Mouse (Mus musculus): Measurements from ENCODE around the gene Scd3. TPM values are rescaled to one million over a fixed set of nuclear protein-coding genes. Genes with fewer than 3 reads are reported as not detected.

The Scd3 gene
- polyA plus RNA-seq, 1 experiment = not detected

DNA sequence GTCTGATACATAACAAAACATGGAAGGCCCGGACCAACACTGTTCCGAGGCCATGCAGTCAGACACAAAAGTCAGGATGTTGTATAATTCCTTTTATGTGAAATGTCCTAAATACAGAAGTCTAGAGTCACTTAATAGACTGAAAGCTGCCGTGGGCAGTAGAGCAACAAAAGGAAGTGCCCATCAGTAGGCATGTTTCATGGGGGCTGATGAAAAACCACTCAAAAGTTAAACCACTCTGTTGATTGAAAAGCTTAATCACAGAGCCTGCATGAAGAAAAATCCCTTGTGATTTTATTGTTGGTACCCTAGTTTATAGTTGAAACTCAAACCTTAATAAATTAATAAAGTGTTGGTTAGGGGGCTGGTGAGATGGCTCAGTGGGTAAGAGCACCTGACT is 60.5 kb downstream of the Scd3 start:
- Histone ChIP-seq H3K4me1 (ENCODE audit: control insufficient read depth, insufficient read depth, low read length) (peaks cover 10% of the 10 kb centered on the region), H3K27ac (ENCODE audit: insufficient read depth, low read depth, low read length) (no peak overlapping the region), H3K4me3 (ENCODE audit: insufficient read depth, low read depth, low read length) (no peak overlapping the region)
- WGBS = 88% methylated on average over 3 of the region's 3 CpGs
- TF ChIP-seq CTCF (IDR thresholded peaks at IDR 0.05; ENCODE audit: insufficient read depth, low read depth, low read length) = no peak
- no peak for TF ChIP-seq POLR2A (IDR thresholded peaks at IDR 0.05; ENCODE audit: insufficient read depth, low read depth, low read length)

DNA sequence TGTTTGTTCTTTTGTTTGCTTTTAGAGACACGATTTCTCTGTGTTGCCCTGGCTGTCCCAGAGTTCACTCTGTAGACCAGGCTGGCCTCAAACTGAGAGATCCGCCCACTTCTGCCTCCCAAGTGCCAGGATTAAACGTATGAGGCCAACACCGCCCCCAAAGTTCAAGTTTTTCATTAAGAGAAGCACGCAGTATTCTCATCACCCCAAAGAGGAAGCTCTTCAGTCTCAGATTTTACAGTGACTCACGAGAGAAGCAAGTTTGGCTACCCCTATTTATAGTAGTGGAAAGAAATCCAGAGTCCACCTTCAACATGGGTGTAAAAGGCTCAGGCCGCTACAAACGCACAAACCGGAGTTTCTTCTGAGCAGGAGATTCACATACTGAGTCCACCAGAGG is 61.2 kb downstream of the Scd3 start:
- H3K27ac ChIP-seq (ENCODE audit: insufficient read depth, low read depth, low read length) = no peak overlapping the region
- peaks cover 10% of the 10 kb centered on the region for H3K4me1 ChIP-seq (ENCODE audit: control insufficient read depth, insufficient read depth, low read length)
- 56% methylated on average over 9 of the region's 9 CpGs for WGBS
- TF ChIP-seq CTCF (IDR thresholded peaks at IDR 0.05; ENCODE audit: insufficient read depth, low read depth, low read length) (no peak), POLR2A (IDR thresholded peaks at IDR 0.05; ENCODE audit: insufficient read depth, low read depth, low read length) (no peak)
- H3K4me3 ChIP-seq (ENCODE audit: insufficient read depth, low read depth, low read length) = no peak overlapping the region

DNA sequence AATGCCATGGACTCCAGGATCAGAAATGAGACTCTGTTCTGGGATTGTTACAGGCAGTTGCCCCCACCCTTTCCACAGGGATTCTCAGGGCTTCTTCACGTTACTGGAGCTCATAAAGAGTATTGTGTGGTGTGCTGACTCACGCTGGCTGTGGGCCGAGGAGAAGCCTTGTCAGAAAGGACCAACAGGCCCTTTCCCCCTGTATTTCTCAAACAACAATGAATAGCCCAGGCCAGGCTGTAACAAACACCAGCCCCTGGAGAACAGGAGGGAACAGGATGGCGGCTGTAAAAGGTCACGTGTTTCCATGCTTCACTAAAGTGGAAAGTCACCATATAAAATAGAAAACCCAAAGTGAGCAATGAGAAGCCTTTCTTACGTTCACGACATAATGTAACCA is 62.2 kb downstream of the Scd3 start:
- TF ChIP-seq CTCF (IDR thresholded peaks at IDR 0.05; ENCODE audit: insufficient read depth, low read depth, low read length) = no peak
- no peak for TF ChIP-seq POLR2A (IDR thresholded peaks at IDR 0.05; ENCODE audit: insufficient read depth, low read depth, low read length)
- H3K4me3 ChIP-seq (ENCODE audit: insufficient read depth, low read depth, low read length) = no peak overlapping the region
- WGBS = 56% methylated on average over 7 of the region's 7 CpGs
- H3K4me1 ChIP-seq (ENCODE audit: control insufficient read depth, insufficient read depth, low read length) = peaks cover 10% of the 10 kb centered on the region
- no peak overlapping the region for H3K27ac ChIP-seq (ENCODE audit: insufficient read depth, low read depth, low read length)

DNA sequence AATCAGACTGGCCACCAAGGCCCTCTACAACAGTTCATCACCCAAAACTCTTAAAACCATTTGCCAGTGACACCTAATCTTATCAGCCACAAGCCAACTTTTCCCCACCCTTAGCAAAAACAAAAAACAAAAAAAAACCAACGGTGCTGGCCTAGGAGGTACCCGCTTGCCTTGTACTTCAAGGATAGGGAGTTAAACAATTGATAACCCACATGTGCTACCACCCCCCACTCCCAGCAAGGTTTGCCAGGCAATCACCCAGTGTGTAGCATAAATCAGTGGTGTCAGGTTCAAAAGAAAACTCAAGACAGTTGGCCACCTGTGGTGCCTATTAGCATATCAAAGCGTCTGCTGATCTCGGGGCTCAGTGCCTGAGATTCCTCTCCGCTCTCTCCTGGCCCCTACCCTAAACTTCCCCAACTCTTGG is 62.9 kb downstream of the Scd3 start:
- no peak for TF ChIP-seq POLR2A (IDR thresholded peaks at IDR 0.05; ENCODE audit: insufficient read depth, low read depth, low read length)
- no peak for TF ChIP-seq CTCF (IDR thresholded peaks at IDR 0.05; ENCODE audit: insufficient read depth, low read depth, low read length)
- H3K4me3 ChIP-seq (ENCODE audit: insufficient read depth, low read depth, low read length) = no peak overlapping the region
- 53% methylated on average over 5 of the region's 5 CpGs for WGBS
- H3K27ac ChIP-seq (ENCODE audit: insufficient read depth, low read depth, low read length) = no peak overlapping the region
- peaks cover 10% of the 10 kb centered on the region for H3K4me1 ChIP-seq (ENCODE audit: control insufficient read depth, insufficient read depth, low read length)

DNA sequence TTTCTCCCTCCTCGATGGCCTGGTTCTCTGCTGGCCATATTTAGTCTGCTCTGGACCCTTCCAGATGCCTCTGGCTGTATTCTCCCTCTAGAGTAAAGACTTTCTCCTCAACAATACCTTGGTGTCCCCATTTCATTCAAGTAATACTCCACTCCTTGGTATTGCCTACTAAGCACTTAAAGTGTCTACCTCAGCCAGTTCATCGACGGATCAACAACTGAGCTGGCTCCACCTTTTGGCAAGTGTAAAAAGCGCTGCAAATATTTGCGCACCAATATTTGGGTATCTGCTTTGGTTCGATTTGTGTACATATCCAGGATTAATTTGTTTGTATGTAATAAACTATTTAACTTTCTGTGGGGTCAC is 63.4 kb downstream of the Scd3 start:
- peak overlapping the region; percentile 88 for H3K27ac ChIP-seq (ENCODE audit: insufficient read depth, low read depth, low read length)
- TF ChIP-seq POLR2A (IDR thresholded peaks at IDR 0.05; ENCODE audit: insufficient read depth, low read depth, low read length) (no peak), CTCF (IDR thresholded peaks at IDR 0.05; ENCODE audit: insufficient read depth, low read depth, low read length) (no peak)
- 8% methylated on average over 6 of the region's 6 CpGs for WGBS

DNA sequence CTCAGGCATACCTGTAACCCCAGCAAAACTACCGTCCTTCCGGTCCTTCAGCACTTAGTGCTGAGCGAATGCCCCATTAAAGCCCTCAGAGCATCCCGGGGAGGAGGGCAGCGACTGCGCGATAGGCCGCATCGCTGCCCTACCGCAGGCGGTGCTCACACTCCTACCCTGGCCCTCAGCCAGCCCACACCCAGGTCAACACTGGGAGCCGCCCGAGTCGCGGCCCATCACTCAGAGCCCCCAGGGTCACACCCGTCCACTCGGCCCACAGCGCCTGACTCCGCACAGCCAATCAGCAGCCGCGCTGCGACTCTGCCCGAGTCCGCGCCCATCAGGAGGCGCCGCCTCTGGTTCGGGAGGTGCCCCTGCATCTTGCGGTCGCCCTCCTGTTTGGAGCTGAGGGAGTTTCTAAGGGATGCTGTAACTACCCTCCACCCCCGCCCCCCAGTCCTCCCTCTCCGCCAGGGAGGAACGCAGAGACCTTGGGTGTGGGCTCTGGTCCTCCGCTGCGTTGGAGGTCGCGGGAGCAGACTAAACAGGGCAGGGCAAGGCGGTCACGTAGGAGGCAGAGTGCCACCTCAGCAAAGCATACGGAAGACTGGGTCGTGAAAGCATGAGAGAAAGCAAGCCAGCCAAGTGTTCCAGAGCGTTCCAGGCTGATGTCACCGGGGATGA is 63.9 kb downstream of the Scd3 start:
- Histone ChIP-seq H3K4me3 (ENCODE audit: insufficient read depth, low read depth, low read length) (peak overlapping the region; percentile 75), H3K4me1 (ENCODE audit: control insufficient read depth, insufficient read depth, low read length) (peaks cover 10% of the 10 kb centered on the region), H3K27ac (ENCODE audit: insufficient read depth, low read depth, low read length) (peak overlapping the region; percentile 98)
- WGBS = under 1% methylated on average over 43 of the region's 43 CpGs
- TF ChIP-seq POLR2A (IDR thresholded peaks at IDR 0.05; ENCODE audit: insufficient read depth, low read depth, low read length) = peak; percentile 60; the same call in 1 of the 2 replicates
- no peak for TF ChIP-seq CTCF (IDR thresholded peaks at IDR 0.05; ENCODE audit: insufficient read depth, low read depth, low read length)

More for the DNA sequence above, 63.4 kb downstream of the Scd3 start:
- H3K4me3 ChIP-seq (ENCODE audit: insufficient read depth, low read depth, low read length) = peak overlapping the region; percentile 75
- H3K4me1 ChIP-seq (ENCODE audit: control insufficient read depth, insufficient read depth, low read length) = peaks cover 10% of the 10 kb centered on the region

DNA sequence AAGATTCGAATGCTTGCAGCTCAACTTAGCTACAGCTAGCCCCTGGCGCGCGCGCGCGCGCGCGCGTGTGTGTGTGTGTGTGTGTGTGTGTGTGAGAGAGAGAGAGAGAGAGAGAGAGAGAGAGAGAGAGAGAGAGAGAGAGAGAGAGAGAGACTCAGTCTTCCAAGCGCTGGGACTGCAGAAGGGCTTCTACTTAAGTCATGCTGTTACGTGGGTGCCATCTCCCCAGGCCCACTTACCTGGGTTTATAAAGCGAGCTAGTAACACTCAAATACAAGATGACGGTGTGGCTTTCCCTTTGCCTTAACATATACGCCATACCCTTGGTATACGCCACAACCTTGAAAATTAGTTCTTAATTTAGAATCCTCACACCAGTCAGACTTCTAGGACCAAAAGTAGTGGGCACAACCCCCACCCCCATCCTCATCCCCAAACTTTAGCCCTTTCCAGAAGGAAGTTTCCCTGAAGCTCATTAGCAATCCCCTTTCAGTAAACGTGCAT is 64.5 kb downstream of the Scd3 start:
- Histone ChIP-seq H3K4me3 (ENCODE audit: insufficient read depth, low read depth, low read length) (peak overlapping the region; percentile 75), H3K4me1 (ENCODE audit: control insufficient read depth, insufficient read depth, low read length) (peaks cover 10% of the 10 kb centered on the region), H3K27ac (ENCODE audit: insufficient read depth, low read depth, low read length) (peak overlapping the region; percentile 98)
- WGBS = 6% methylated on average over 18 of the region's 18 CpGs
- TF ChIP-seq CTCF (IDR thresholded peaks at IDR 0.05; ENCODE audit: insufficient read depth, low read depth, low read length) (no peak), POLR2A (IDR thresholded peaks at IDR 0.05; ENCODE audit: insufficient read depth, low read depth, low read length) (no peak)

DNA sequence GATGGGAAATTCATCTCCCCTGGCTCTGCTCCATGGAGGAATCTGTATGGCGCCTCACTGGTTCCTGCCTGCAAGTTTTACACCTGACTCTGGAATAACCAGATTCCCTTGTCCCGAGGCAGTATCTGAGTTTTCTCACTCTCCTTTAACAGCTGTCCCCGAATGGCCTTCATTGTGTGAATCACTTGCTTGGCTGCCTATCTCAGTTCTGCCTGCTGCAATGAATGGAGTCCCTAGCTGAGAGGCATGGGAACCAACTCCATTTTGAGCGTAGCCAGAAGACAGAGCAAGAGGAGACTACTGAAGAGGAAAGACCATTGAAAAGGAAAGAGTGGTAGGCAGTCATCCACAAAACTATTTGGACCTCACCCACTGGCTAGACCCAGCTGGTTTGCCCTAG is 70.6 kb downstream of the Scd3 start:
- H3K4me3 ChIP-seq (ENCODE audit: insufficient read depth, low read depth, low read length) = no peak overlapping the region
- WGBS = 62% methylated on average over 4 of the region's 4 CpGs
- no peak overlapping the region for H3K27ac ChIP-seq (ENCODE audit: insufficient read depth, low read depth, low read length)
- TF ChIP-seq POLR2A (IDR thresholded peaks at IDR 0.05; ENCODE audit: insufficient read depth, low read depth, low read length) (no peak), CTCF (IDR thresholded peaks at IDR 0.05; ENCODE audit: insufficient read depth, low read depth, low read length) (no peak)
- H3K4me1 ChIP-seq (ENCODE audit: control insufficient read depth, insufficient read depth, low read length) = peaks cover 2% of the 10 kb centered on the region; the same call in 1 of the 2 replicates

DNA sequence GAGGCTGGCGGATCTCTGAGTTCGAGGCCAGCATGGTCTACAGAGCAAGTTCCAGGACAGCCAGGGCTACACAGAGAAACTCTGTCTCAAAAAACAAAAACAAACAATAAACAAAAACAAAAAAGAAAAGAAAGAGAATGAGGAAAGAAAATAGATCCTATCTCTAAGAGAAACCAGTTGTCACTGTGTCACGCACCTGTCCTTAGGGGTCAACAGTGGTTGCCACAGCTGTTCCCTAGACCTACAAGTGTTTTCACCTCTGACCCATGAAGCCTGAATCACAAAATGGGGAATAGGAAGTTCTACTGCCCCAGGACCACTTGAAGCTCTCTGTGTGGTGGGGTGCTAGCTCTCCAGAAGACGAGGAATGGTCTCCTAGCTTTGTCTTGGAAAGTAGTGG is 71.4 kb downstream of the Scd3 start:
- no peak overlapping the region for H3K4me3 ChIP-seq (ENCODE audit: insufficient read depth, low read depth, low read length)
- peaks cover 2% of the 10 kb centered on the region; the same call in 1 of the 2 replicates for H3K4me1 ChIP-seq (ENCODE audit: control insufficient read depth, insufficient read depth, low read length)
- no peak overlapping the region for H3K27ac ChIP-seq (ENCODE audit: insufficient read depth, low read depth, low read length)
- WGBS = over 99% methylated on average over 4 of the region's 4 CpGs
- TF ChIP-seq CTCF (IDR thresholded peaks at IDR 0.05; ENCODE audit: insufficient read depth, low read depth, low read length) (no peak), POLR2A (IDR thresholded peaks at IDR 0.05; ENCODE audit: insufficient read depth, low read depth, low read length) (no peak)

Data from olfactory bulb, adult 2 months (tissue).